Mouse (Mus musculus) brain, embryonic 14.5 days (tissue): ENCODE data around the gene Hoxd9. TPM values are rescaled to one million over a fixed set of nuclear protein-coding genes. Genes with fewer than 3 reads are reported as not detected.

Experiments used
- DNase-seq: peaks from one replicate; pipeline ENCODE4 v3.0.0-alpha.2; 2011; ENCODE audit warnings: low read depth
- CTCF ChIP-seq: fragments of 200-500 bp; IDR thresholded peaks from 2 replicates; pipeline ENCODE4 v1.5.1; 2012; ENCODE audit warnings: inconsistent platforms, mild to moderate bottlenecking, moderate library complexity, borderline replicate concordance; ENCODE audit not compliant: insufficient read depth, insufficient read length; ENCODE audit errors: extremely low read depth
- POLR2A ChIP-seq: fragments of 200-500 bp; IDR thresholded peaks from 2 replicates; pipeline ENCODE4 v1.6.1; 2012; ENCODE audit warnings: mild to moderate bottlenecking, inconsistent platforms, borderline replicate concordance; ENCODE audit not compliant: poor library complexity, insufficient read depth, insufficient read length, severe bottlenecking; ENCODE audit errors: extremely low read depth
- polyA plus RNA-seq: library from polyadenylated mRNA; depleted of rRNA; stranded (reverse); fragments of >200 nt; gene quantifications from 2 replicates; pipeline ENCODE4 v1.2.3, GENCODE M21; 2012

The Hoxd9 gene
- polyA plus RNA-seq, 1 experiment, result 0.36 TPM

- TF ChIP-seq CTCF, result no peak
- no peak for TF ChIP-seq POLR2A
- no peak for DNase-seq
Measured at GRCm38 (mm10) chr2:74669650-74670235, 27.8 kb upstream of the Hoxd9 start.

DNA sequence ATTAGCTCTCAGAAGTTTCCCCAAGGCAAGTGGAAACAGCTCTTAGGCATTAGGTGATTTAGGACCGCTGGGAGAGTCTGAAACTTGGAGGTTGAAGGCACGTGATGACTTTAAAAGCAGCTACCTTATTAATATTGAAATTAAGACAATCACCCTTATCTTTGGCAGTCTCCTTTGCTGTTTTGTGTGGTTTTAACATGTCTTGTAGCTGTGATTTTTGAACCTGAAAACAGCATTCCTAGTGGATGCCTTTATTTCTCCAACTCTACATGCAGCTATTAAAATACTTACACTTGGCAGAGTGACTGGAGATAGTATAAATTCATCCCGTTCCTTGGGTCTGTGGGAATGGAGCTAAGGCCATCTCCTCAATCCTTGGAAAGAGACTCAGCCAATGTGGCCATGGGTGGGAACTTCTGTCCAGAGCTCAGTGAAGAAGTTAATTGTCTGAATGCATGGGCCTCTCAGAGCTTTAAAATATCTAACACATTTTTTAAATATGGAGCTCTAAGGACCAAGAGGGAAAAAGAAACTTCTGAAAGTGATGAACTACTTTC is 26.8 kb upstream of the Hoxd9 start:
- no peak for DNase-seq
- TF ChIP-seq POLR2A (no peak), CTCF (no peak)

- TF ChIP-seq CTCF, result no peak
- TF ChIP-seq POLR2A, result no peak
- no peak for DNase-seq
Measured at GRCm38 (mm10) chr2:74671847-74672246, 25.7 kb upstream of the Hoxd9 start.

DNA sequence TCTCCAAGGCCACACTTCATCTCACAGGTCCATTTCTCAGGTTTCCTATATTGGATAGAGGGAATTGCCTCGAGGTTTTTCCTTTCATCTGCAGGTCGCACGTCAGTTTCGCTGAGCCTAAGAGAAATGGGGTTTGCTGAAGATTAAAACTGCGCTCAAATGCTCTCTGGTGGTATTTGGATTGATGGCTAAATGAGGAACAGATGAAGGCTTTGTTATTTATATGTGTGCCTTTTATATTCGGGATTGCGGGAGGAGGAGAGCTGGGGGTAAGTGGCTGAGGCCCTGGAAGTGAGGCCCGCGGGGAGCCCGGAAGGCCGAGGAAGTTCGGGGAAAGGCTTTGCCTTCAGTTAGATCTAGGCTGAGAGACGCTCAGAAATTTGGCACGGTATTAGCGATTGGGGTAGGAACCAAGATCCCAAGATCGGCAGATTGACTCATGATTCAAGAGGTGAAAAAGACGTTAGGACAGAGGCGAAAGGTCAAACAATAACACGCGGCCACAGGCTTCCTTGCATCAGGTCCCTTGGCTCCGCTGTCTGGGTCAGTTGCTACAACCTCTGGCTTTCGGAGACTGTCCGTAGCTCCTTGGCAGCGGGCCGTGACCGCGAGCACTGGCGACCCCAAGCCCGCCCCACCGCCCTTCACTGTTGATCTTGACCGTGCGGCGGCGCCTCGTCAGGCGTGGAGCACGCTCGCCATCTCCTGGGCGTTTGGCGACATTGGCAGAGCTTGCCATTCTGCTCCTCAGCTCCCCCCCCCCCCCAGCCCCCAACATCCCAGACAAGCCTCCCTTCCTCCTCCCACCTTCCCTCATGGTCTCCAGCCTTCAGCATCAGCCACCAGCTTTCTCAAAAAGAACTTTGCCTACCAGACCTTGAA is 24.8 kb upstream of the Hoxd9 start:
- DNase-seq, result peak; percentile 80
- TF ChIP-seq CTCF (peak; percentile 80), POLR2A (no peak)

GRCm38 (mm10) chr2:74673835-74674425 is 23.6 kb upstream of the Hoxd9 start:
- DNase-seq, result no peak
- TF ChIP-seq POLR2A, result no peak
- no peak for TF ChIP-seq CTCF

- no peak for DNase-seq
- TF ChIP-seq POLR2A (no peak), CTCF (no peak)
Measured at GRCm38 (mm10) chr2:74674881-74675665, 22.5 kb upstream of the Hoxd9 start, which contains the start of gene Hoxd12. Gene Hoxd12, plus strand, starts transcription at chr2:74675013.

GRCm38 (mm10) chr2:74675666-74676282 is 21.8 kb upstream of the Hoxd9 start:
- no peak for TF ChIP-seq POLR2A
- TF ChIP-seq CTCF, result no peak
- DNase-seq, result no peak

- TF ChIP-seq POLR2A, result no peak
- no peak for TF ChIP-seq CTCF
Measured at GRCm38 (mm10) chr2:74676376-74677052, 21.0 kb upstream of the Hoxd9 start.

DNA sequence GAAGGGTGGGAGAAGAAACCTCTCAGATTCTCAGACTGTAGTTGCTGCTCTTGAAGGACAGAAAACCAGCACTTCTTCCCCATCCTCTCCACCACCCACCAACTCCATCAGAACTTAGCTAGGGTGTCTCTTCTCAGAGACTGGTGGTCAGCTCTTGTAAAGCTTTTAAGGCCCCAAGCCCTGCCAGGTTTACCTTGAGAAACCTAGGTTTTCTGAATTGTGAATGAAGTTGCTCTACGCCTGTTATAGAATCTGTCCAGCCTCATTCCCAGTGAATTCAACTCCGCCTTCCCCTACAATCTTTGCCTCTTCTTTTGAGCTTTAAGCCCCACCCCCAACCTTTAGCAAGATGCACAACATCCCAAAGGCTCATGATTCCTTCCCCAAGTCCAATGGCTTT is 20.4 kb upstream of the Hoxd9 start:
- DNase-seq, result no peak
- TF ChIP-seq CTCF (no peak), POLR2A (no peak)

More at GRCm38 (mm10) chr2:74676376-74677052, 21.0 kb upstream of the Hoxd9 start:
- DNase-seq, result no peak

- no peak for DNase-seq
- TF ChIP-seq POLR2A (no peak), CTCF (no peak)
Measured at GRCm38 (mm10) chr2:74678891-74679595, 18.5 kb upstream of the Hoxd9 start, which contains the start of gene Hoxd11. Gene Hoxd11, plus strand, starts transcription at chr2:74679557.

- DNase-seq, result no peak
- TF ChIP-seq CTCF, result no peak
- no peak for TF ChIP-seq POLR2A
Measured at GRCm38 (mm10) chr2:74679596-74679971, 17.9 kb upstream of the Hoxd9 start.
